Mouse (Mus musculus): ENCODE measurements at regions not wholly inside any gene's neighbourhood (a gene's known extent, or its start where the extent isn't known, plus 50 kb on each side); places are given as distances from the start of the nearest gene placed in this dataset.

GRCm38 (mm10) chr15:43364496-43364895 lies 3230.3 kb downstream of the 9330182O14Rik start:
- Histone ChIP-seq H3K27me3 (replicated peaks; ENCODE audit: insufficient read depth, low read length) (no peaks in the 10 kb centered on the region), H3K4me2 (replicated peaks; ENCODE audit: low read depth, low read length) (no peak overlapping the region), H3K4me1 (ENCODE audit: insufficient read depth, low read depth, low read length) (no peaks in the 10 kb centered on the region), H3K4me3 (ENCODE audit: low read depth, low read length) (no peak overlapping the region), H3K27ac (ENCODE audit: low read length) (no peak overlapping the region), H3K9ac (replicated peaks; ENCODE audit: low read depth) (no peak overlapping the region), H3K36me3 (ENCODE audit: insufficient read depth, low read length) (no peaks in the 10 kb centered on the region), H3K9me3 (ENCODE audit: low read length) (no peaks in the 10 kb centered on the region)
- ATAC-seq (no peak), DNase-seq (ENCODE audit: low spot score) (peak; percentile 10)
- 53% methylated on average over 4 of the region's 4 CpGs for WGBS
- TF ChIP-seq CTCF (IDR thresholded peaks at IDR 0.05) (no peak), EP300 (IDR thresholded peaks at IDR 0.05) (no peak)

- 67% methylated on average over 4 of the region's 4 CpGs for WGBS
- Histone ChIP-seq H3K4me1 (ENCODE audit: insufficient read depth, low read depth, low read length) (no peaks in the 10 kb centered on the region), H3K36me3 (ENCODE audit: insufficient read depth, low read length) (no peaks in the 10 kb centered on the region), H3K4me2 (replicated peaks; ENCODE audit: low read depth, low read length) (no peak overlapping the region), H3K9ac (replicated peaks; ENCODE audit: low read depth) (no peak overlapping the region), H3K9me3 (ENCODE audit: low read length) (no peaks in the 10 kb centered on the region), H3K4me3 (ENCODE audit: low read depth, low read length) (no peak overlapping the region), H3K27me3 (replicated peaks; ENCODE audit: insufficient read depth, low read length) (no peaks in the 10 kb centered on the region), H3K27ac (ENCODE audit: low read length) (no peak overlapping the region)
- TF ChIP-seq EP300 (IDR thresholded peaks at IDR 0.05), result no peak
- TF ChIP-seq CTCF (IDR thresholded peaks at IDR 0.05), result no peak
- no peak for DNase-seq (ENCODE audit: low spot score)
- ATAC-seq, result no peak
Measured at GRCm38 (mm10) chr15:43373072-43373471, 3238.9 kb downstream of the 9330182O14Rik start.

- H3K9me3 ChIP-seq (ENCODE audit: low read length), result no peaks in the 10 kb centered on the region
- WGBS, result 92% methylated on average over 1 of the region's 1 CpGs
- H3K36me3 ChIP-seq (ENCODE audit: insufficient read depth, low read length), result no peaks in the 10 kb centered on the region
- H3K27ac ChIP-seq (ENCODE audit: low read length), result no peak overlapping the region
- H3K9ac ChIP-seq (replicated peaks; ENCODE audit: low read depth), result no peak overlapping the region
- no peak for ATAC-seq
- H3K4me3 ChIP-seq (ENCODE audit: low read depth, low read length), result no peak overlapping the region
- TF ChIP-seq CTCF (IDR thresholded peaks at IDR 0.05) (no peak), EP300 (IDR thresholded peaks at IDR 0.05) (no peak)
- no peak for DNase-seq (ENCODE audit: low spot score)
- H3K27me3 ChIP-seq (replicated peaks; ENCODE audit: insufficient read depth, low read length), result no peaks in the 10 kb centered on the region
- no peak overlapping the region for H3K4me2 ChIP-seq (replicated peaks; ENCODE audit: low read depth, low read length)
- H3K4me1 ChIP-seq (ENCODE audit: insufficient read depth, low read depth, low read length), result no peaks in the 10 kb centered on the region
Measured at GRCm38 (mm10) chr15:43382405-43382804, 3248.2 kb downstream of the 9330182O14Rik start.

- Histone ChIP-seq H3K4me2 (replicated peaks; ENCODE audit: low read depth, low read length) (no peak overlapping the region), H3K27ac (ENCODE audit: low read length) (no peak overlapping the region), H3K4me1 (ENCODE audit: insufficient read depth, low read depth, low read length) (no peaks in the 10 kb centered on the region), H3K9ac (replicated peaks; ENCODE audit: low read depth) (no peak overlapping the region), H3K4me3 (ENCODE audit: low read depth, low read length) (no peak overlapping the region), H3K27me3 (replicated peaks; ENCODE audit: insufficient read depth, low read length) (no peaks in the 10 kb centered on the region), H3K36me3 (ENCODE audit: insufficient read depth, low read length) (no peaks in the 10 kb centered on the region), H3K9me3 (ENCODE audit: low read length) (no peaks in the 10 kb centered on the region)
- TF ChIP-seq CTCF (IDR thresholded peaks at IDR 0.05) (no peak), EP300 (IDR thresholded peaks at IDR 0.05) (no peak)
- ATAC-seq (no peak), DNase-seq (ENCODE audit: low spot score) (no peak)
- WGBS, result 51% methylated on average over 1 of the region's 1 CpGs
Measured at GRCm38 (mm10) chr15:43399821-43400220, 3265.7 kb downstream of the 9330182O14Rik start.

- H3K4me1 ChIP-seq (ENCODE audit: insufficient read depth, low read depth, low read length), result no peaks in the 10 kb centered on the region
- 31% methylated on average over 2 of the region's 2 CpGs for WGBS
- no peak for ATAC-seq
Measured at GRCm38 (mm10) chr15:43403585-43403984, 3269.4 kb downstream of the 9330182O14Rik start.

More at GRCm38 (mm10) chr15:43403585-43403984, 3269.4 kb downstream of the 9330182O14Rik start:
- TF ChIP-seq CTCF (IDR thresholded peaks at IDR 0.05) (no peak), EP300 (IDR thresholded peaks at IDR 0.05) (no peak)
- H3K9me3 ChIP-seq (ENCODE audit: low read length), result no peaks in the 10 kb centered on the region
- no peak overlapping the region for H3K27ac ChIP-seq (ENCODE audit: low read length)
- H3K9ac ChIP-seq (replicated peaks; ENCODE audit: low read depth), result no peak overlapping the region
- no peak overlapping the region for H3K4me3 ChIP-seq (ENCODE audit: low read depth, low read length)
- no peaks in the 10 kb centered on the region for H3K27me3 ChIP-seq (replicated peaks; ENCODE audit: insufficient read depth, low read length)
- no peak overlapping the region for H3K4me2 ChIP-seq (replicated peaks; ENCODE audit: low read depth, low read length)
- no peaks in the 10 kb centered on the region for H3K36me3 ChIP-seq (ENCODE audit: insufficient read depth, low read length)
- DNase-seq (ENCODE audit: low spot score), result no peak
